Mouse (Mus musculus) gastrocnemius, postnatal 25 days (tissue): ENCODE measurements around the gene Gm17428. TPM values are rescaled to one million over a fixed set of nuclear protein-coding genes. Genes with fewer than 3 reads are reported as not detected.
"Not testable (repeated sequence)": the region's sequence is repeated elsewhere in the genome, so short reads cannot be mapped to it uniquely, and the experiment has no call there.

Experiments
- DNase-seq: peaks from one replicate; pipeline ENCODE4 v3.0.0; 2022
- long read RNA-seq, 2 experiments: library from polyadenylated mRNA; stranded (forward); transcript quantifications; one replicate each; pipeline ENCODE4 v2.0.0; 2021
- total RNA-seq, 2 experiments: library from RNA; stranded (reverse); gene quantifications; 1 replicate in 1 of 2; 2 replicates in 1 of 2; pipeline ENCODE4 v1.2.3; 2021

Gm17428 gene
- not detected for total RNA-seq
- long read RNA-seq, experiment 1, partial matches to known transcripts: 0 of 3 reads
- long read RNA-seq, experiment 1, other reads (novel, unspliced or antisense): 0 of 3 reads
- long read RNA-seq, experiment 2, partial matches to known transcripts: 0 of 4 reads
- long read RNA-seq, experiment 2, other reads (novel, unspliced or antisense): 0 of 4 reads

DNA sequence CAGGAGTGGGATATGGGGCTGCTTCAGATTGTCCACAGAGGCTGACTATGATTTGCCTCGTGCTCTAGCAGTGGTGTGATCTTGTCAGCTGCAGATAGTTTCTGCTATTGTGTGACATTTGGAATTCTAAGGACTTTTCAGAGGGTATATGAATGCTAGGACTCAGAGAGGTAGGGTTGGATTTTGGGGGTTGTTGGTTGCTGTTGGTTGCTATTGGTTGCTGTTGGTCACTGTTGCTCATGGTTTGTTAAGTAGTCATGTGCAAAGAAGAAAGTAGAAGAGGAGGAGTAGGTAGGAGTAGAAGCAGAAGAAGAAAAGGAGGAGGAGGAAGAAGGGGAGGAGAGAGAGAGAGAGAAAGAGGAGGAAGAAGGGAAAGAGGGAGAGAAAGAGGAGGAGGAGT is at the start of gene Gm17428:
Gm17428 (plus strand) TSS at position 301 of the 400 bp plus-strand sequence.
- no peak for DNase-seq

DNA sequence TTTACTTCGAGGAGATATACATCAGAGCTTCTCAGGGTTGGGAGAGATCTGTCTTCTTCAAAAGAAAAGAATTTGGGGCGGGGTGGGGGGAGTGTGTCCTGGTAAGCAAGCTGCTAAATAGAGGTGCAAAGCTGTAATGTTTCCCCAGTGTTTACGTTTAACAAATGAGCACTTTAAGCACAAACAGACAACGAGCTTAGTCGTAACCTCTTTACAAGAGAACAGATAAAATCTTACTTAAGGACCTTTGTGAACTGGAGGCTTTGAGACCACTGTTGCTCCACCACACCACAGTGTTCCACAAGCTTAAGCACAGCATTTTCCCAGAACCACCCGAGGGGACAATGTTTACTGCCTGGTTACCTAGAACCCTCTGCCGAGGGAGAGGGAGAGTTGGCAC is 49.4 kb upstream of the Gm17428 start:
- no peak for DNase-seq

DNA sequence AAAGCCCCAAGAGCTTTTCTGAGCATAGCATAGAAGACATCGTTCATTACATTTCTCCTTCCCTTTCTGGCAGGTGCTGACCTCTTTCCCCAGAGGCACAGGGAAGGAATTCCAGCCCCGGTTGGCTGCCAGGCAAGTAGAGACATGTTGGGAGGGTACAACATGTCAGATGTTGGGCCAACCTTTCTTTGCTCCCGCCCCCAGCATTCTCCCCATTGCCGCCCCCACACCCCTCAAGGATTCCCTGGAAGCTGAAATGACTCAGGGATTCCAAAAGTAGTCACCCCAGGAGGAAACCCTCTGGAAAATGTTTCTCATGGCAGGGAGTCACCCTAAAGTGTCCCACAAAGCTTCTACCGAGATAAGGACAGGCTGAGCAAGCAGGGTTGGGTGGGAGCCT is 46.9 kb upstream of the Gm17428 start:
- DNase-seq: no peak

DNA sequence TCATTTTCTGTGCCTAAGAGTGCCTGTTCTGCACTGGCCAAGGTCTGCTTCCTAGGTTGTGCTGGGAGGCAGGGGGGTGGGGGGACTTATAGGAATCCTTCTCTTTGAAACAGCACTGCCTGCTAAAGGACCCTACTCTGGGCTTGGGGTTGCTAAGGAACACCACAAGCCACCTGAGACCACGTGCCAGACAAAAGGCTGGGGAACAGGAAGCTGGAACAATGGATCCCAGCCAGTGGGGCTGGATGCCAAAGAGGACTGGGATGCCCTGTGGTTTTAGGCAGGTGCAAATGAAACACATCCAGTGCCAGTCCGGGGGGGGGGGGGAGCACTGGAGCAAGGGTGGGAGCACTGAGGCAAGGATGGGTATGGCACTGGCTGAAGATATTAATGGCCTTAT is 46.3 kb upstream of the Gm17428 start:
- no peak for DNase-seq

DNA sequence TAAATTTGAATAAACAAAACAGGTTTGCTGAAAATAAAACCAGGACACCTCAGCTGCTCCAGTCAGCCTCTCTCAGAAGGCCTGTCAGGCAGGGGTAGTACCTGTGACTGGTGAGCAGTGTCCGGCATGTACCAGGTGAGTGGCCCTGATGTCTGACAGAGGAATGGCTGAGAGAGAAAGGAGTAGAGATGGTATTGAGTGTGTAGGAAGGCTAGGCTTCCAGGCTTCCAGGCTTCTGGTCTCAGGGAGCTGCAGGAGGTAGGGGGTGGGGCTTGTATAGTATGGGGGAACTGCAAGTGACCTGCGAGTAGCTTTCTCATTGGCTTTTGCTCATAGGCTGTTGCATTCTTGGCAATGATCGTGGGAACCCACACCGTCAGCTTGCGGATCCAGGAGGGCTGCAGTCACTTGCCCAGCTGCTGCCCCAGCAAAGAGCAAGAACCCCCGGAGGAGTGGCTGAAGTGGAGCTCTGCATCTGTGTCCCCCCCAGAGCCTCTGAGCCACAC is 44.0 kb upstream of the Gm17428 start, which contains the start of gene Il25:
Il25 (plus strand) TSS at position 51 of the 506 bp plus-strand sequence.
- no peak for DNase-seq

DNA sequence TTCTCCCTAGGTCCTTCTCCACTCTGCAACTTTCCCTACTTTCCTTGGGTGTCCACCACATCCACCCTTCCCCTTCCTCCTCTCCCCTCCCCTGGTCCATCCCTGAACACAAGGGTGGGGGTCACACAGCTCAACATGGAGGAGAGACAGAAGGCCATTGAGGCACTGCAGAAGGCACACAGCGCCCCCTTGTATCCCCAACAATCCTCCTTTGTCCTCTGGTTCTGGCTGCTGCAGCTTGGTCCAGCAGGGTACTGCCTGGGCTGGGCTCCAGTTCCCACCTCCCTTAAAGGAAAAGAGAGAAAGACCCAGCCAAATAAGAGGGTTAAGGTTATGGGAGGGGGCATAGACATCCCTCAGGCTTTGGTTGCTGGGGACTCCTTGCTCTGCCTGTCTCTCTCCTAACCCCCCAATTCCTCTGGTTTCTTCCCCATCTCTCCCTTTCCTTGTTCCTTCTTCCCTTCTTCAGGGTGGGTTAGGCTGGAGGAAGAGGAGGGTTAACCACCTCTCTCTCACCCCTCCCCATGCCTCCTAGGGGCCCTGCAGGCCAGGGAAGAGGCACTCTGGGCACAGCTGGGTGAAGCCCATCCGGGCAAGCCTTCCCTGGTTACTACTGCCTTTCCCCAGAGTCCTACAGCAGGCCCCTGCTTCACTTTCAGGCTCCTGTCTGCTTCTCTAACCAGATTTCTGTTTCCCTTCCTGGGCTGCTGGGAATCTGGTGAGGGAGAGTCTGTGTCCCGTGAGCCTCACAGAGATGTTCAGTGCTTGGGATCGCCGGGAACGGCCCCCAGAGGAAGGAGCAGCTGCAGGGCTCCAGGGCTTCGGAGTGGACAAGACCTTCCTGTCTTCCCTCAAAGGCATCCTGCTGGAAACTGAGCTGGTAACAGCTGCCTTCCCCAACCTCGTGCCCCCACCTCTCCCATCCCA is 40.6 kb upstream of the Gm17428 start, which contains the start of gene Cmtm5:
Cmtm5 (plus strand) TSS at position 358 of the 927 bp plus-strand sequence.
- DNase-seq: no peak

DNA sequence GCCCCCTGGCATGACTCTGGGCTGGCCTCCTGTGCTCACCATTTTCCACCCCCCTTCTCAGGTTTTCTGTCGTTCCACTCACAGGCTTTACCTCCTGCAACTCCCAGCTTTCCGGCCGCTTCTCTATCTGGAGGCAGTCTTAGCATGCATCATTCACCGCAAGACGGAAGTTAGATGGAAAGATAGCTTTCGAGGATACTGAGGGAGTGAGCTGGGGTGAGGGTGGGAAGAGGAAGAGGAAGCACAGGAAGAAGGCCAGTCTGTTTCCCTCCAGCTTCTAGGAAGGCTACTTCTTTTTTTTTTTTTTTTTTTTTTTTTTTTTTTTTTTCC is 39.9 kb upstream of the Gm17428 start:
- DNase-seq: no peak

DNA sequence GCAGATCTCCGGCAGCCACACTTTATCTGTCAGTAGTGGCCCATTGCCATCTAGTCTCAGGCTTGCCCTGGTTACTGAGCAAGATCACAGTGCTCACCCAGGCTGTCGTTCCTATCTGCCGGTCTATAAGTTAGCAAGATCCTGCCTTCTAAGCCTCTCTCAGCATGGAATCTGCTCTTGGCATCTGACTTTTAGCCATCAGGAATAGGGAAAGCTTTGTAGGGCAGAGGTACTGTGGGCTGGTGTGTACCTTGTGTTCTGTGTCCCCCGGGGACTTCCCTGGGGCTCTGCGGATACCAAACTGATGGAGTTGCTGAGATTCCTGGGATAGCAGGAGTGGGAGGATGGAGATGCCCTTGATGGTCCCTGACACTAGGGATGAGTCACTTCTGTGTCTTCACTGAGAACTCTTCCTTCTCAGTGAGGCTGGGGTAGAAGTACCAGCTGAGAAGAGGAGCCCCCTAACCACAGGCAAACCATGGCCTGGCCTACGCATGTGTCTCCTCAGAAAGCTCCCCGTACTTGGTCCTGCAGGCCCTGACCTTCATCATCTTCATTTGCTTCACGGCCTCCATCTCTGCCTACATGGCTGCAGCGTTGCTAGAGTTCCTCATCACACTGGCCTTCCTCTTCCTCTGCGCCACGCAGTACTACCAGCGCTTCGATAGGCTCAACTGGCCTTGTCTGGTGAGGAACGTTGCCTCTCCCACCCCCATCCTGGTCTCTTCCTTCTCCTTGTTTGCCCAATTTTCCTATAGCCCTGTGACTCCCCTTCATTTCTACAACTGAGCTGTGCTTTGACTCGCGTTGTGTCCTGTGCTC is 39.2 kb upstream of the Gm17428 start:
- DNase-seq: no peak

DNA sequence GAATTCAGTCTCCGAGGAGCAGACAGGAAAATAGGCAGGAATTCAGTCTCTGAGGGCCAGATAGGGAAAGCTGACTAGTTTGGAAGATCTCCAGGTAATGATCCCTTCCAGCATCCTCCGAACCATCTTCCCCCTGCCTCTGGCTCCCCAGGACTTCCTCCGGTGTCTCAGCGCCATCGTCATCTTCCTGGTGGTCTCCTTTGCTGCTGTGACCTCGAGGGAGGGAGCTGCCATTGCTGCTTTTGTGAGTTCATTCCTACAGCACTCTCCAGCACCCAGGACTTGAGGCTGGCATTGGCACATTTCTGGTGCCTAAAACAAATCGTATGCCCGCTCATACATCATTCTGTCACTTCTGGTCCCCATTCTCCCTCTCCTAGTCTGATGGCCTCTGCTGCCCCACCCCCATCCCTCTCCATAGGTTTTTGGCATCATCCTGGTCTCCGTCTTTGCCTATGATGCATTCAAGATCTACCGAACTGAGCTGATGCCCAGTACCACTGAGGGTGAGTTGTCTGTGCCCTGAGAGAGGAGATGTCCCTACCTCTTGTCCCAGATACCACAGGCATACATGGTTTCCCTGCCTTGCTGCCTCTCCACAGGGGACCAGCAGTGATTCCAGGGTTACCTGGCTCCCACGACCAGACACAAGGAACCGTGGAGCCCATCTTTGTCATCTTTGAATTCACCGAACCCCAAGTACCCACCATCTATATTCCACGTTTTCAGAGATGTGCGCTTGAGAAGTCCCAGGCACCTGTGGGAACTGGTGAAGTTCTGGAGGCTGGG is 38.1 kb upstream of the Gm17428 start:
- DNase-seq: no peak

DNA sequence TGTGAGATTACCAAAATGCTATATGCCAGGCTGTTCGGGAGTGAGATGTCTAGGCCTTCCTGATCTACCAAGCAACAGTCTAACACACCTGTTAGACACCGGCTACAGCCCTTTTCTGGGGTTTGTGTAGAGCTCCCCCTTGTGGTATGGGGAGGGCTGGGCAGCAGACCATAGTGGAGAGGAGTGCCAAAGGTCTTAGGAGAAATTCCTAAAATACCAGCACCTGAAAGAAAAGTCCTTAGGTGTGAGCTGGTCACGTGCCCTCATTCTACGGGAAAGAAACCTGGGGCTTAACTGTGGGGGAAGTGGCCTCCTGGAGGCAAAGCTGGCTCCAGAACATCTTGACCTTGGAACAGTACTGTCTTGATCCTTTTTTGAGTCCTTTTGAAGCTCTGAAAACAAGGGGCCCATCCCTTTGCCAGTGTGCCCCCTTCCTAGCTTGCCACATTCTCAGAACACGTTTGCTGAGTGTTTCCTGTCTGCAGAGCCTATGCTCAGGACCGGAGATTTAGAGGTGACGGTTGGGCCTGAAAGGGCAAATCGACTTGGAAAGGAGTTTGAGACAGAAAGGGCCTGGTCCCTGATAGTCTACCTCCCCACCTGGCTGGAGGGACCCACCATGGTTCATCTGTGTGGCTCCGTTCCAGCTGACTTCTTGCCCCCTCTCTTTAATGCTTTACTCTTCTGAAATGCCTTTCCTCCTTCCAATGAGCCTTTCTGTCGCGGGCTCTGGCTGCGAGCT is 37.1 kb upstream of the Gm17428 start:
- DNase-seq: peak; percentile 50

DNA sequence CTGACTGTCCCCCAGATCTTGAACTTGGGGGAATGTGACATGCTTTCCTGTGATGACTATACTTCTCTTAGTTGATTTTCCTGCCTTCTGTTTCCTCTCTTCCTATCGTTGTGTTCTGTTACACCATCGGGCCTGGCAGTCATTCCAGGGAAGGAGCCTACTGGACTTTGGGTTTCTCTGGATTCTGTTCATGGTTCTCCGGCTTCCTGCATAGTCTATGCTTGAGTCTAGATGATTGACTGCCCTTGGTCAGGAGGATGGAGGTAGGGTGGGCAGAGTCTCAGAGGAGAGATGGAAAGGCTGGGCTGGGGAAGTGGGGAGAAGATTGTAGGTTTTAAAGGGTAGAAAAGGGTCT is 36.6 kb upstream of the Gm17428 start:
- DNase-seq: no peak

DNA sequence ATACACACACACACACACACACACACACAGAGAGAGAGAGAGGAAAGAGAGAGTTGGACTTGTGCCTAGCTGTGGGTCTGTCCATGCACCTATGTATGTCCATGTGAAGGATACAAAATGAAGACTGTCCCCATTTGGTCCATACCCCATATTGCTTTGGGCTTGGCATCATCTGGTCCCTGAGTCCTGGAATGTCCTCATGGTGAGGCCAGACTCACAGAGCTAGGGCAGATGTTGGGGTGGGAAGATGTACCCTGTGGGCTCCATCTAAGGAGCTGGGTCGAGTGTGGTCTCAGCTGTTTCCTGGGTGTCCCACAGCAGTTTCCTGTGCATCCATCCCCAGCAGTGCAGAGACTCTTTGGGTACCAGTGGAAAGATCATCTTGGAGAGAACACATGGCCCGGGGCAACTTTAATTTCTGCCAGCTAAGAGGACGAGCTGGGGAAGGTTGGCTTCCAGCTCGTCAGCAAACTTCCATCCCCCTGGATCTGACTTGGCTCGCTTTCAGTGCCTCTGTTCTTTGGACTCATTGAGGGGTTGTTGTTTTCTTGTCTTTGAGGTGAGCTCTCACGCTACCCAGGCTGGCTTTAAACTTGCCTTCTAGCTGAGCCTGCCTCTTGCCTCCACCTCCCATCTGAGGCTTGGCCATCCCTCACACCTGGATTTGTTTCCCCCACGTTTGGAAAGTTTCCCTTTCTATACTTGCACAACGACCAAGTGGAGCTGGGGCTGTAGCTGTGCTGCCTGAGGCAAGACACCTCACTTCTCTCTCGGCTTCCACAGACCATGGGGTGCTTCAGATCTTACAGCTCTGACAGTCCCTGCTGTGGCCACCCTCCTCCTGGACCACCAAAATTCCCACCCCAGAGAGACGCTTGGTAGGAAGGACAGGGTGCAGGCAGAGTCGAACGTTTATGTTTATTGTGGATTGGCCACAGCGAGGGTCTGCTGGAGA is 35.4 kb upstream of the Gm17428 start:
- no peak for DNase-seq

DNA sequence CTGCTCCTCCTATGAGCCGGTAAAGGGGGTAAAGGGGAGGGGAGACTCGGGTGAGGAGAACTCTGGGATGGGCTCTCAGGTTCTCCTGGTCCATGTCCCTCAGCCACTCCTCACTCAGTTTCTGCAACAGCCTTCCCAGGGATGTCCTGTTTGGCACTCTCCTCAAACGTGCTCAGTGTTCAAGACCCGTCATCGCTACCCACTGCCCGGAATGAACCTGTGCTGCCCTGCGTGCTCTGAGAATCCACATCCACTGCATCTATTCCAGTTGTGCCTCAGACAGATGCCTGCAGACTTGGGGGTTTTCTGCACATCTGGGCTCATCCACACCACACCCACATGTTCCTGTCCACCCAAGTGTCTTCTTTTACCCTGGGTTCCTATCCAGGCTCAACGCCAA is 34.3 kb upstream of the Gm17428 start:
- no peak for DNase-seq

DNA sequence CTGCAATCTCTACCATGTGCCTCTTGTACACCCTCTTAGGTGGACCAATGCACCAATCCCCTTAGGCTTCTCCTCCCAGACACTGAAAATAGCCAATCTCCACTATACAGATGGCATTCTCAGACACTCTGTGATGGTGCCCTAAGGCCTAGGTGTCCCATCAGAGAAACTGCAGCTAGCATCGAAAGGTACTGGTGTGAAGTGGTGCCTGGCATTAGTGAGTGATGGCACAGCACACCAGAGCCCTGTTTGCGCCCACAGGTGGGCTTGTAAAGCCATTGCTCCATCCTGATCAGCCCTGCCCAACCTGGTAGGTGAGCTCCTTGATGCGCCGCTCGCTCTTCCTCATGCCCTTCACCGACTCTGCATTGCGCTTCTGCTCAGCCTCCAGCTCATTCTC is 32.8 kb upstream of the Gm17428 start:
- no peak for DNase-seq

DNA sequence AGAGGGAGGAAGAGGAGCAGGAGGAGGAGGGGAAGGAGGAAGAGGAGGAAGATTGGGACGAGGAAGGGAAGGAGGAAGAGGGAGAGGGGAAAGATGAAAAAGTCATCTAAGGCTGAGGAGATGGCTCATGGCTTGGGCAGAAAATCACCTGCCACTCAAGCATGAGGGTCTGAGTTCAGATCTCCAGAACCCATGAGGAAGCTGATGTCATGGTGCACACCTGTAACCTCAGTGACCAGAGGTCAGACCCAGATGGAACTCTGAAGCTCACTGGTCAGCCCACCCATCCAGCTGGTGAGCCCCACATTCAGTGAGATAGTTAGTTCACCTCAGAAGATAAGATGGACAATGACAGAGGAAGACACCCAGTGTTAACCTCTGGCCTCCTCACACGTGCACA is 31.8 kb upstream of the Gm17428 start:
- DNase-seq: no peak

DNA sequence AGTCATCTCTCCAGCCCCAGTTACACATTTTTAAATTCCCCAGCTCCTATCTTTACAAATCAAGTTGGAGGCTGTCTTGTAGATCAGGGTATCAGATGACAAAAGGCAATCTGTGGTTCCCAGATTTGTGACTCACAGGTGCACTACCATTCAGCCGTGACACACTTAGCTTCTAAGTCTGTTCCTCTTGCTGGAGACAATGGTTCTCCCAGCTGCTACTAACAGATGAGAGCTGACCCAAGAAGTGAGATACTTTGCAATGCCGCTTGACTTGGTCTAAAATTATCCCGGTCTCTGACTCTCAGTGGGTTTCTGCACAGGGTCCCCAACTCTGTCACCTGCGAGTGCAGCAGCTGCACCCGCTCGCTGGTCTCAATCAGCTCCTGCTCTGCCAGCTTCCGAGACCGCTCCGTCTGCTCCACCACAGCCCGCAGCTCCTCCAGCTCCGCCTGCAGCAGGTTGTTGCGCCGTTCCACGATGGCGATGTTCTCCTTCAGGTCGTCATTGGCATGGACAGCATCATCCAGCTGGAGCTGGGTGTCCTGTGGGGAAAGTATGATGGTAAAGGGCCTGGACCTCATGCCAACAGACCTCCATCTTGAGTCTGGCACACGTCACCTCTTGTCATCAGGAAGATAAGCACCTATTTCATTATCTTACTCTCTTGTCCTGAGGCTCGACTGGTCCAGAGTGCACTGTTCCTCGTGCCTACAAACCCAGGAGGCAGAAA is 30.6 kb upstream of the Gm17428 start:
- no peak for DNase-seq

DNA sequence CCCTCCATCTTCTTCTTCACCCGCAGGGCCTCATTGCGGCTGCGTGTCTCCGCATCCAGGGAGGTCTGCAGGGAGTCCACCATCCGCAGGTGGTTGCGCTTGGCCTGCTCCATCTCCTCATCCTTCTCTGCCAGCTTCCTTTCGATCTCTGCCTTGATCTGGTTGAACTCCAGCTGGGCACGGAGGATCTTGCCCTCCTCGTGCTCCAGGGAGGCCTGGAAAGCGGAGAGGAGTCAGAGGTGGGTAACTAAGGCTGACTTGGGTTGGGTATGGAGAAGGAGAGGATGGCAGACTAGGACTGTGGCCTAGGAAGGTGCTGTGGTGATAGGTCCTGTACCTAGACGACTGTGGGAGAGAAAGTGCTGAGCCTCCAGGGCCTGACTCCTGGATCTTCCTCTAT is 29.7 kb upstream of the Gm17428 start:
- not testable (repeated sequence) for DNase-seq

DNA sequence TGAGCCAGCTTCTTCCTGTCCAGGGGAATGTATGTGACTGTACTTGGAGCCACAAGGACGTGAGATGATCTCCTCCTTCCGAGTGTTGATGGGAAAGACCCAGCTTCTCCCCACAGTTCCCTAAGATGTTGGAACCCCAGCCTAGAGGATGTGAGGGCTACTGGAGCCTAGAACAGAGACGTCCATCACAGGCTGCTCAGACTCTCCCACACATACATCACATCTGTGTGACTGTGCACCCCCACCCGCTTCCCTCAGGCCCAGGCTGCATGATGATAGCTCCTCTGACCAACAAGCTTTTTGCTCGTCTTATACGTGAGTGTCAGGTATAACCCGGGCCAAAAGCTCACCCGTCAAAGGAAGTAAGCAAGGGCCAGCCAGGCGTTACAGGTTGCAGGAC is 28.0 kb upstream of the Gm17428 start:
- no peak for DNase-seq

DNA sequence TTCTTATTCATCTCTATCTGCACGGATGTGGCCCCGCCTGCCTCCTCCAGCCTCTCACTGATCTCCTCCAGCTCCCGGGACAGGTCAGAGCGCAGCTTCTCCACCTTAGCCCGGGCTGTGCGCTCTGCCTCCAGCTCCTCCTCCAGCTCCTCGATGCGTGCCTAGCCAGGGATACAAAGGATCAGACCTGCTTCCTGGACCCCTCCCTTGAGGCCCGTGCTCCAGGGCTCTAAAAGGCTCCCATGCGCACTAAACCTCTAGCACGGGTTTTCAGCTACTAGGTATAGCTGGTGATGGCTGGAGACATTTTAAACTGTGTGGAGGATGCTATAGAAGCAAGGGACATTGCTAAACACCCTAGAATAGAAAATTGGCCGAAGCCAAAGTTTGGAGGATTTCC is 26.2 kb upstream of the Gm17428 start:
- DNase-seq: no peak
